Mouse (Mus musculus) kidney, embryonic 16.5 days (tissue): ENCODE data around the gene Cd99l2. TPM values are rescaled to one million over a fixed set of nuclear protein-coding genes. Genes with fewer than 3 reads are reported as not detected.

Experiments
- ATAC-seq: fragments of 200-750 bp; cut with Nextera tagmentation; 2 replicates; pipeline ENCODE4 v1.8.0; 2017; ENCODE audit warnings: moderate TSS enrichment; ENCODE audit not compliant: low FRiP score, low TSS enrichment
- H3K27ac ChIP-seq: fragments of 300-500 bp; sonication (generic); 2 replicates; pipeline ENCODE4 v1.5.1; 2014; ENCODE audit warnings: low read length
- H3K27me3 ChIP-seq: fragments of 300-500 bp; sonication (generic); 2 replicates; pipeline ENCODE4 v1.6.1; 2014; ENCODE audit warnings: low read length, control low read depth, mixed read lengths; ENCODE audit not compliant: insufficient read depth
- H3K36me3 ChIP-seq: fragments of 300-500 bp; sonication (generic); 2 replicates; pipeline ENCODE4 v1.6.1; 2014; ENCODE audit warnings: low read length, control low read depth, mixed read lengths; ENCODE audit not compliant: insufficient read depth
- H3K4me1 ChIP-seq: fragments of 300-500 bp; sonication (generic); 2 replicates; pipeline ENCODE4 v1.6.1; 2014; ENCODE audit warnings: low read length, control low read depth, mixed read lengths; ENCODE audit not compliant: insufficient read depth
- H3K4me2 ChIP-seq: fragments of 300-500 bp; sonication (generic); replicated peaks from 2 replicates; pipeline ENCODE4 v1.6.1; 2014; ENCODE audit warnings: low read depth, low read length
- H3K4me3 ChIP-seq: fragments of 300-500 bp; sonication (generic); 2 replicates; pipeline ENCODE4 v1.5.1; 2014; ENCODE audit warnings: mild to moderate bottlenecking, low read length
- H3K9ac ChIP-seq: fragments of 300-500 bp; sonication (generic); replicated peaks from 2 replicates; pipeline ENCODE4 v1.6.1; 2014; ENCODE audit warnings: low read length
- H3K9me3 ChIP-seq: fragments of 300-500 bp; sonication (generic); 2 replicates; pipeline ENCODE4 v1.6.1; 2016; ENCODE audit warnings: low read length, control low read depth
- WGBS: fragments of 180-500 bp; shearing (Covaris S2); extraction: QIAGEN DNeasy Blood & Tissue Kit; methylation state at CpG from one replicate; pipeline ENCODE4 v1.1.7; 2014; 5-methylcytosine and 5-hydroxymethylcytosine counted together
- polyA plus RNA-seq: library from polyadenylated mRNA; unstranded; fragments of >200 nt; fragmentation: Nextera tagmentation; extraction: Ambion mirVana; gene quantifications from 2 replicates; pipeline ENCODE4 v1.2.1, GENCODE M21; 2015

Gene Cd99l2
- polyA plus RNA-seq, 1 experiment from 2014 or later: 35.9 TPM

GRCm38 (mm10) chrX:71475084-71475483 is 17.6 kb downstream of the Cd99l2 start:
- Histone ChIP-seq H3K4me1 (no peaks in the 10 kb centered on the region), H3K27ac (no peak overlapping the region), H3K9ac (no peak overlapping the region), H3K4me2 (no peak overlapping the region), H3K4me3 (no peak overlapping the region), H3K27me3 (no peaks in the 10 kb centered on the region), H3K9me3 (no peaks in the 10 kb centered on the region), H3K36me3 (no peaks in the 10 kb centered on the region)
- no peak for ATAC-seq
- WGBS: 71% methylated on average over 3 of the region's 3 CpGs

GRCm38 (mm10) chrX:71474296-71474956 is 18.2 kb downstream of the Cd99l2 start:
- ATAC-seq: no peak
- Histone ChIP-seq H3K4me3 (no peak overlapping the region), H3K9me3 (no peaks in the 10 kb centered on the region), H3K4me1 (no peaks in the 10 kb centered on the region), H3K4me2 (no peak overlapping the region), H3K27ac (no peak overlapping the region), H3K36me3 (no peaks in the 10 kb centered on the region), H3K27me3 (no peaks in the 10 kb centered on the region), H3K9ac (no peak overlapping the region)
- 82% methylated on average over 3 of the region's 3 CpGs for WGBS

GRCm38 (mm10) chrX:71468639-71469295 is 23.9 kb downstream of the Cd99l2 start:
- Histone ChIP-seq H3K36me3 (no peaks in the 10 kb centered on the region), H3K4me3 (no peak overlapping the region), H3K9me3 (no peaks in the 10 kb centered on the region), H3K4me1 (no peaks in the 10 kb centered on the region), H3K27ac (no peak overlapping the region), H3K27me3 (no peaks in the 10 kb centered on the region), H3K9ac (no peak overlapping the region), H3K4me2 (no peak overlapping the region)
- no peak for ATAC-seq
- WGBS: 84% methylated on average over 5 of the region's 5 CpGs

GRCm38 (mm10) chrX:71467491-71467890 is 25.2 kb downstream of the Cd99l2 start:
- H3K4me1 ChIP-seq: no peaks in the 10 kb centered on the region
- H3K27me3 ChIP-seq: no peaks in the 10 kb centered on the region
- no peak overlapping the region for H3K27ac ChIP-seq
- H3K9ac ChIP-seq: no peak overlapping the region
- ATAC-seq: no peak
- H3K4me2 ChIP-seq: no peak overlapping the region
- H3K9me3 ChIP-seq: no peaks in the 10 kb centered on the region
- 74% methylated on average over 3 of the region's 3 CpGs for whole genome bisulfite sequencing
- H3K4me3 ChIP-seq: no peak overlapping the region
- H3K36me3 ChIP-seq: no peaks in the 10 kb centered on the region

- ATAC-seq: no peak
- H3K27me3 ChIP-seq: no peaks in the 10 kb centered on the region; the same call in 1 of the 2 replicates
- 90% methylated on average over 1 of the region's 1 CpGs for WGBS
Measured at GRCm38 (mm10) chrX:71465417-71465816, 27.2 kb downstream of the Cd99l2 start.

GRCm38 (mm10) chrX:71464138-71464826 is 28.4 kb downstream of the Cd99l2 start:
- H3K4me1 ChIP-seq: no peaks in the 10 kb centered on the region
- no peak overlapping the region for H3K27ac ChIP-seq
- H3K4me2 ChIP-seq: no peak overlapping the region
- no peak overlapping the region for H3K4me3 ChIP-seq
- H3K36me3 ChIP-seq: no peaks in the 10 kb centered on the region
- H3K9ac ChIP-seq: no peak overlapping the region
- H3K9me3 ChIP-seq: no peaks in the 10 kb centered on the region
- H3K27me3 ChIP-seq: no peaks in the 10 kb centered on the region; the same call in 1 of the 2 replicates
- no peak for ATAC-seq
- WGBS: 60% methylated on average over 7 of the region's 7 CpGs

More at GRCm38 (mm10) chrX:71465417-71465816, 27.2 kb downstream of the Cd99l2 start:
- Histone ChIP-seq H3K27ac (no peak overlapping the region), H3K9ac (no peak overlapping the region), H3K4me3 (no peak overlapping the region), H3K4me2 (no peak overlapping the region), H3K4me1 (no peaks in the 10 kb centered on the region), H3K36me3 (no peaks in the 10 kb centered on the region), H3K9me3 (no peaks in the 10 kb centered on the region)

GRCm38 (mm10) chrX:71456078-71456737 is 36.4 kb downstream of the Cd99l2 start:
- no peak overlapping the region for H3K27ac ChIP-seq
- ATAC-seq: no peak
- H3K4me3 ChIP-seq: no peak overlapping the region
- WGBS: 85% methylated on average over 6 of the region's 6 CpGs
- H3K36me3 ChIP-seq: no peaks in the 10 kb centered on the region
- H3K9ac ChIP-seq: no peak overlapping the region
- no peaks in the 10 kb centered on the region for H3K4me1 ChIP-seq
- no peaks in the 10 kb centered on the region; the same call in 1 of the 2 replicates for H3K9me3 ChIP-seq
- no peaks in the 10 kb centered on the region; the same call in 1 of the 2 replicates for H3K27me3 ChIP-seq
- H3K4me2 ChIP-seq: no peak overlapping the region

- WGBS: 78% methylated on average over 5 of the region's 5 CpGs
- no peak overlapping the region for H3K9ac ChIP-seq
- H3K4me1 ChIP-seq: no peaks in the 10 kb centered on the region
- no peaks in the 10 kb centered on the region; the same call in 1 of the 2 replicates for H3K27me3 ChIP-seq
- no peak for ATAC-seq
- H3K4me2 ChIP-seq: no peak overlapping the region
- H3K4me3 ChIP-seq: no peak overlapping the region
- H3K27ac ChIP-seq: no peak overlapping the region
- 0 out of 2 replicates have a peak, but pooled peaks cover 5% of the 10 kb centered on the region for H3K36me3 ChIP-seq
- no peaks in the 10 kb centered on the region for H3K9me3 ChIP-seq
Measured at GRCm38 (mm10) chrX:71442916-71443315, 49.7 kb downstream of the Cd99l2 start.

GRCm38 (mm10) chrX:71439473-71439872 is 53.2 kb downstream of the Cd99l2 start:
- H3K9me3 ChIP-seq: no peaks in the 10 kb centered on the region
- H3K4me3 ChIP-seq: no peak overlapping the region
- H3K27me3 ChIP-seq: no peaks in the 10 kb centered on the region; the same call in 1 of the 2 replicates
- no peak overlapping the region for H3K4me2 ChIP-seq
- WGBS: 94% methylated on average over 6 of the region's 6 CpGs
- ATAC-seq: no peak
- H3K4me1 ChIP-seq: no peaks in the 10 kb centered on the region
- H3K27ac ChIP-seq: no peak overlapping the region
- no peak overlapping the region for H3K9ac ChIP-seq
- H3K36me3 ChIP-seq: 0 out of 2 replicates have a peak, but pooled peaks cover 5% of the 10 kb centered on the region
